Mouse (Mus musculus) telencephalon, adult 2 months (tissue): ENCODE data around the gene Parp14.

Source experiments
- DNase-seq: peaks from one replicate; pipeline ENCODE4 v3.0.0-alpha.2; 2011; ENCODE audit warnings: low read depth, low spot score

The Parp14 gene

DNA sequence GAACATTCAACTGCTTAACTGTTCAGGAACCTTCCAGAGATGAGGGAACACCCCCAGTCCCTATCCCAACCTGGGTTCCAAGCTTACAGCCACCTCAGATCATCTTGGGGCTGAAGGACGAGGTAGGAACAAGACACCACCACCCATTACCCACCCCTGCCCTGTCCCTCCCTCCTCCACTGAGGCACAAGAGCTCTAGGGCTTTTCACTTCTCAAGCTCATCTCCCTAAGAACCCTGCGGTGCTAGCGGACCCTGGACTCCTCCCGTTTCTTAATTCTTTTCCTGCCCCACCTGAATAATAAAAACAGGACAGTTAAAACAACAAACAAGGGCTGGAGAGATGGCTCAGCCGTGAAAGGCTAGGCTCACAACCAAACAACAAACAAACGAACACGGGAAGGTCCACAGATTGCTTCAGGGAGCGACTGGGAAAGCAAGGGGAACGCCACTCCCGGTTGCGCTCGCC, 730 bp downstream of the Parp14 start:
- DNase-seq: no peak

DNA sequence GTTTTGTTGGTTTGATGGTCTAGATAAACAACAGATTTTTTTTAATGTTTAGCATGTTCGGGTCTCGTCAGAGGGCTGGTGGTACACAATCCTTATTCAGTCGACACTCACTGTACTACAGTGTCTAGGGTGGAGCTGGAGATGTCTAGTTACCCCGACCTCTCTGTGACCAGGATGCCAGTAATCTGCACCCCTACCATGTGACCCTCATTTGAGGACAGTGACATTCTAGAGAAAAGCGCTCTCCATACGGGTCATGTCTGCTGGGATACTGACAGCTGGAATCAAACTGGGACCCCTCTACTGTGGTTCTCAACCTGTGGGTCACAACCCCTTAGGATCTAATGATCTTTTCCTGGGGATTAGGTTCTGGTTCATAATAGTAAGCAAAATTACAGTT, 1.7 kb downstream of the Parp14 start:
- DNase-seq: no peak

DNA sequence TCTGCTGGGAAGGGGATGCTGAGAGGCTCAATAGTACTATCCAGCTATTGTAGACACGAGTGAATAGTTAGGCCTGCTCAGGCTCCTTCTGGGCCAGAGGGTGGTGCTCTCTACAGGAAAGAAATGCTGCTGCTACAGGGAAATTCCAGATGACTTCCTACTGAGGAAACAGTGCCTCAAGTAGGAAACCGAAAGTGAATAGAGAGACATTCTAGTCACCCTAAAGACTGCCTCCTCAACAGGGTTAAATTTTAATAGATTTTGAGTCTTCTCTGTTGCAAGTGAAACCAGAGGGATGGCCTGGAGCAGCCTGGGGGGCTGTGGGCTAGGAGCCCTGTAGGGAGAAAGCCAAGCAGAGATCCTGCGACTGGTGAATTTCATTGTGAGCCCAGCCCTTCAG, 2.2 kb downstream of the Parp14 start:
- no peak for DNase-seq

DNA sequence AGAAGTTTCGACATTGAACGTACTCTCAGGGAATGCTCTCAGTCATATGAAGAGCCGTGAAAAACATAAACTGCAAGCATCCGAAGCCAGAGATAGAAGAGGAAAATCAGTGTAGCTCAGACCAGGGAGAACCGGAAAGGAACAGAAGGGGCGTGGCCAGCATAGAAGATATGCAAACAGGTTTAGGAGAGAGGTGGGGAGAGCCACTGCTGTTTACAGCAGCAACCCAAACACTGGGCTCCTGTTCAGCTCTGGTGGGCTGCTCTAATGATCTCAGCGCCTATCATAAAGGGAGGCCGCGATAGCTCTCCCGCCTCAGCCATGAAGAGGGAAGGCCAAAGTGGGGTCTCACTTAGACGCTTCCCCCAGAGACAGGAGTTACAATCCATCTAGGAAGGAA, 3.6 kb downstream of the Parp14 start:
- no peak for DNase-seq

DNA sequence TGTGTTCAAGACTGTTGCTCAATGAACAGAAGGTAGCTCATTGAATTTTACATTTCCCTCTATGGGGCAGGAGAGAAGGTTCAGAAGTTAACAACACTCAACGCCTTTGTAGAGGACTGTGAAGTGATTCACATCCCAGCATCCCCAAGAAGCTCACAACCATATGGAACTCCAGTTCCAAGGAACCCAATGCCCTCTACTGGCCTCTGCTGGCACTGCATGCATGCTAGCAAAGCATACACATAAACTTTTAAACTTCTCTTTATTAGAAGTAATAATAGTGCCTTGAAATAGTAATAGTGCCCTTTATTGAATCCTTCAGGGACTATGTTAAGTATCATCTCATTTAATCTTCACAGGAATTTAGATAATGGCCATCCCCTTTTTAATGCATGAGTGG, 9.3 kb downstream of the Parp14 start:
- DNase-seq: no peak

DNA sequence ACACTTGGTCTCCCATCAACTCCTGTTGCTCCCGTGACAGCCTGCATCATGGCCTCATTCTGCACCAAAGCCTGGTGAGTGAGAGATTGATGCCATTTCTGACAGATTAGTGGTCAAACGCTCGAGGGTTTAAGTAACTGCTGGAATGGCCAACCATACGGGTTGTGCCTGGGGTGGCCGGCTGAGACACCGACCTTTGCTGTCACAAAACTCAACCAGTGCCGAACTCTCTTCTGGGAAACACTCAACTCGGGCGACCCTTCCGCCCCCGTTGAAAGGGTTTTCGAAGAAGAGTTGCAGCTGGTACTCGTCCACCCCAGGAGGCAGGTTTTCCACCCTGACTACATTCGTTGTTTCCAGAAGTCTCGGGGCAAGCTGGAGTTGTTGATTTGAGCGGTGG, 11.1 kb downstream of the Parp14 start:
- DNase-seq: no peak

DNA sequence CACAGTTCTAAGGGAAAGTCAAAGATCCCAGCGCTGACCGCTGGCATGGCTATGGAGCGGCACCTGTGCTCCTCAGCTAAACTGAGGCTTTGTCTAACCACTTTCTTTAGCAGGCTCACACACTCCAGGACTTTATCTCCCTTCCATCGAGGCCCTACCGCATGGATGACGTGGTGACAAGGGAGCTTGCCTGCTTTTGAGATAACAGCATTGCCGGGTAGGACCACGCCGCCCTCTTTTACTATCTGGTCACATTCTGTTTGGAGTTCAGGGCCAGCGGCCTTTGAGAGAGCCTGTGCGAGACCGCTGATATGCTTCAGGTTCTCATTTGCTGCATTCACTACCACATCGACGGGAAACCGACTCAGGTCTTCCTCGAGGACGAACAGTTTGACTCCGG, 14.6 kb downstream of the Parp14 start:
- DNase-seq: no peak

DNA sequence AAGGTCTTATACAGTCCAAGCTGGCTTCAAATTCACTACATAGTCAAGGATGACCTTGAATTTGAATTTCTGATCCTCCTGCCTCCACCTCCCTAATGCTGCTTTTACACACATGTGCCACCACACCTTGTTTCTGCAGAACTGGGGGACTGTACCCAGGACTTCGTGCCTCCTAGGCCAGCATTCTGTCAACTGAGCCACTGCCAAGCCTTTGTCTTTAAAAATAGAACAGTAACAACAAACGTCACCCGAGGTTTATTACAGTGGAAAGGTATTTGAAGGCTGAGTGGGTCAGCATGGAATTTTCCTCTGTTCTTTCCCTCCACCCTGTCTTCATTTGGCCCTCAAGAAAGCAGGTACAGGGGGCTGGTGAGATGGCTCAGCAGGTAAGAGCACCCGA, 15.5 kb downstream of the Parp14 start:
- no peak for DNase-seq

DNA sequence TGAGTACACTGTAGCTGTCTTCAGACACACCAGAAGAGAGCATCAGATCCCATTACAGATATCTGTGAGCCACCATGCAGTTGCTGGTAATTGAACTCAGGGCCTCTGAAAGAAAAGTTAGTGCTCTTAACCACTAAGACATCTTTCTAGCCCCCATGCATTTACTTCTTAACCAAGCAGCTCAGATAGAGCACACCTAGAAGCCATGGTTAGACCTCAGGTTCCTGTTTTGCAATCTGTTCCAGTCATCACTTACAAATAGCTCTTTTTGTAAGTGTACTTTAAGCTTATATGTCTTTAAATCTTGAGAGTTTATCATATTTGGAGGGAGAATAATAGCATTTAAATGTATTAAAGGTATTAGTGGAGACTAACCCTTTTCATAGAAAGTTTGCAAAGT, 24.2 kb downstream of the Parp14 start:
- DNase-seq: no peak

DNA sequence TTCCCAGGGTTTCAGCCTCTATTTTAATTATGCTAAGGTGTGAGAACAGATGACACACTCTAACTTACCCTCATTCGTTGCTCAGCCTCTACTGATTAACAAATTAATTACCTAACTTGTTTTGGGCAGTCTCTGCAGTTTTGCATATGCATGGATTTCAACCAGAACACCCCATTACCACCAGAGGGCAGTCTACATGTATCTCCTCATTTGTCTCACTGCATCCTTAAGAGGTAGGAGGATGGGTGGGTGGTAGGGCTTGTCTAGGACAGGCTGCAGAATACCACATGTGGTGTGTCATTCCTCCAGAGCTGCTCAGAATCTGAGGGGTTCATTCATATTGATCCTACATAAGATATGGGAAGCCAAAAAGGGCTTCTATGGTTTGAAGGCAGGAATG, 31.7 kb downstream of the Parp14 start:
- DNase-seq: peak; percentile 16

DNA sequence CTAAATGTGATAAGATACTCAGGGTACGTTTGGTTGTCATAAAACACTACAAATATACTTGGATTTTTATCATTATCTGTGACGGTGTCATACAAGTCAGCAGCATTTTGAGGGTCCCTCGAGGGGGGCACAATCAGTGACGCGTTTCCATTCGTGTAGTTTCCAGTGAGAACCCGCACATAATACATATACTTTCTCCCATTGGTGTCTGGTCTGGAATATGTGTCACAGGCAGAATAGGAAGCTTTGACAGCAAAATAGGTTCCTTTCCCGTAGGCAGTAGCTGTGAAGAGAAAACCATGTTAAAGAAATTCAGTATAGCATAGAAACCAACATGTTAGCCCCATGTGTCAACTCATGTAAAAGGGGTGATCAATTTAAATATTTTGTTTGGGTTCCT, 36.7 kb downstream of the Parp14 start:
- no peak for DNase-seq

DNA sequence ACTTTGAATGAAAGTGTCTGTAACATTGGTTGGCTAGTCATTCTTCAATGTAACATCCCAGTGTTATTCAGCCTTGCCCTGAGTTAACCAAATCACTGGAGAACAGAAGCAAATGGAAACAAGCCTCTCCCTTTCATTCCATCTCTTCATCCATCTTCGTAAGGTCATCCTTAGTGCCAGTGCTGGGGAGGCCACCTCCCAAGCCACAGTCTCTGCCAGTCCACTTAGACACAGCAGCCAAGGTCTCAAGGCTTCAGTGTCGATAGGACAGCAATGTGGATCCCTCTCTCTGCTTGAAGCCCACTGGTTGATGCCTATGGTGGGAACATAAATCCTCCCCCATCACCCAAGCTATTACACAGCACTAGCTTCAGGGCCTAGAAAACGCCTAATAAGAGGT, 38.4 kb downstream of the Parp14 start:
- DNase-seq: no peak

DNA sequence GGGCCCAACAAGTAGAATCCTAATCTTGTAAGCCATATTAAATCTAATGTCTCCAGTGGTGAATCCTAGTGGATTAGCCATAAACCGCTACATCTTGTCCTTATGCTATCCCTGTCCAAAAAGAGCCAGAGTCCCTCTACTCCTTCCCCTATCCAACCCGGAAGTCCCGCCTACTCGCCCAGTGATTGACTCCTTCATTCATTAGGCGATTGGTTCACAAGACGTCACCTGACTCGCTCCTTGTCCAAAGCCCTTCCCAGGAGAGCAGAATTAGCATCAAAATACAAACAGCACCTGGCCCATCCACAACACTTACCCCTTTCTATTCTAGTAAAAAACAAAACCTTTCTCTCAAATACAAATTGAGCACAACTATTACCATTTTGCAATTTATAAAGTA, 41.3 kb downstream of the Parp14 start:
- DNase-seq: no peak

DNA sequence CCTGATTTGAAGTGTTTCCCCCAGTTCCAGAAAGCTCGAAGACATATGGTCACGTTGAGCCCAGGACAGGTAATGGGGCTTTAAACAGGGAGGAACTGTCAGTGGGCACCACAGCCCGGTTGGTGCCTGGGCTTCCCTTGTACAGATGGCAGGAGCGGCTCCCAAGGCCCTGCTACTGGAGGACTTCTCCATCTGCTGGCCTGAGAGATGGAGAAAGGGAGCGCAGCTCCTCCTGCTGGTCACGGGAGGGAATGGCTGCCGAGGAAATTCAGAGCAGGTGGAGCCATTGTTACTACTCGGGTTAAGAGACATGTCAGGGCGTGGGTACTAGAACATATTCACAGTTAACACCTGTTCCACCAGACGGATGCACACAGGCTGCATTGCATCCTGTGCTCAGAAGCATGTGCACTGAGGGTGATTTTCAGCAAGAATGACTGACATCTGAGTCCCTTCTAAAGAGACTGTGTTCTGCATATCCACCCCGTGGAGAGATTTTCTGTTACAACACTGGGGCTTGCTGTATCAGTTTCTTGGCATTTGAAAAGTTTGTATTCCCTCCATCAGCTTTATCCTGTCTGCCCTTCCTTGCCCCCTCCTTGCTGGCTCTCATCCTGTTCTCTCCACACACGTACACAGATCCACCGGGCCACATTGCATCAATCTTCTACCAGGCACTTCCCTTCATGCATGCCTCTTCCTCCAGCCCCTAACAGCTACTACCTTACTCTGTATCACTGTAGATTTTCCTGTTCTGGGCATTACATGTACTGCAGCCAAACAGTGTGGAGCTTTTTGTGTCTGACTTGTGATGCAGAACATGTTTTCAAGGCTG, 53.9 kb downstream of the Parp14 start:
- DNase-seq: peak; percentile 36

DNA sequence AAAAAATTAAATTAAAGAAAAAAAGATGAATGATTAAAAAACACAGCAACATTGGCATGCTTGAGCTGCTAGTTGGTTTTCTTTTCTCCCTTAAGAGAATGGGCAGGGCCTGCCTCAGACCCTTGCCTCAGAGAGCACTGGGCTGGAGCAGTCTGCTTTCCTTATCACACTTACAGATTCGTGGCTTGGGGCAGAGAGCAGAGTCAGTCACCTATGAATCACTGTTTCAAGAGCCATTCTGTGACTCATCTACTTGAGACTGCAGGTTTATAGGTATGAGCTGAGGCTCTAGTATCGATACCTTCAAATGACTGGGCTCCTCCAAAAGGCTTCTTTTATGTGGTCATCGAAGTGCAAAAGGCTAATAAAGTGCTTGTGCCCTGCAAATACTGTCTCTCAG, 58.2 kb downstream of the Parp14 start:
- DNase-seq: no peak

DNA sequence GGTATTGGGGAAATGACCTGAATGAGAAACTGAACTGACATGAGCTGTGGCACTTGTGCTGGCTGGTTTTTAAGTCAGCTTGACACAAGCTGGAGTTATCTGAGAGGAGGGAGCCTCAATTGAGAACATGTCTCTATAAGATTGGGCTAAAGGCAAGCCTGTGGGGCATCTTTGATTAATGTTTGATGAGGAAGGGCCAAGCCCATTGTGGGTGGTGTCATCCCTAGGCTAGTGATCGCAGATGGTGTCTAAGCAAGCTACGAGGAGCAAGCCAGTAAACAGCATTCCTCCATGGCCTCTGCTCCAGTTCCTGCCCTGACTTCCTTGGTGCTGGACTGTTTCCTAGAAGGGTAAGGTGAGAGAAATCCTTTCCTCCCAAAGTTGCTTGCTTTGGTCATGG, 62.5 kb downstream of the Parp14 start:
- no peak for DNase-seq

DNA sequence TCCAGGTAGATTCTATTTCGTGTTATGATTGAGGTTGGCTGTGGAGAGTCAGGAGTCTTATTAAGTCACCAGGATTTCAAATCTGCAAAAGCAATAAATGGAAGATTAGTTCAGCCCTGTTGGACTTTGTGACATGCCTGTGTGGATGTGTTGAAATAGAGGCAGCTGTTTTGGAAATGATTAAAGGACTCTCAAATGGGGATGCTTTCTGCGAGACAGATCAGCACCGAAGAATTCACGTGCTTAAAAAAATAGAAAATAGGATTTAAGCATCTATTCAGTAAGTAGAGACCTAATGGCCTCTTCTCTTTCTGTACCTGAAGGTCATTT, 63.7 kb downstream of the Parp14 start:
- no peak for DNase-seq

DNA sequence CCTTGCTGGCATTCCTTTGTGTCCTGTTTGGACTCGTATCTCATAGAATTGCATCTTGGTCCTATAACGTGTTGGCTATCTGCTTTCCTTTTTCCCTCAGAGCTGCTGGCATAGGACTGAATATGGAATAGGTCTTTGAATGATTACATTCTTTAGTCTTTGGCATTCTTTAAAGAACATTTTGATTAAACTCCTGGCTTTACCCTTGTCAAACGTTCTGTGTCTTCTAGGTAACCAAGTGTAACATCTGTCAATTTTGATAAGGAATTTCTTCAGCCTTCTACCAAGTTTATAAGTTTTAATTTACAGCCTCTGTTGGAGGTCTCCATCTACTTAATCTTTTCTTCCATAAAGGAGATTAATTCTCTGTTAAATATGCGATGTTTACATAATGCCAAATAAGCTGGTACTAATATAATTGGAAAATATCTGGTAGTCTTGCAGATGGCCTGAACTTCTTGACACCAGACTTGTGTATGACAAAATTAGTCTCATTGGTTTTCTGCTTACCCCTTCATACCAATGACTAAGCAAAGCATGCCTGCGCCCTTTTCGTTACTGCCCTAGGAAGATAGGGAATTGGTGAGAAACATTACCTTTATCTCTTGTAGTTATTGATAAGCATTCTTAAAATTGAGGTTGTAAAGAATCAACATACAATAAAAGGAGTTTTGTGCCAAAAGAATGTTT, 64.2 kb downstream of the Parp14 start:
- DNase-seq: no peak

DNA sequence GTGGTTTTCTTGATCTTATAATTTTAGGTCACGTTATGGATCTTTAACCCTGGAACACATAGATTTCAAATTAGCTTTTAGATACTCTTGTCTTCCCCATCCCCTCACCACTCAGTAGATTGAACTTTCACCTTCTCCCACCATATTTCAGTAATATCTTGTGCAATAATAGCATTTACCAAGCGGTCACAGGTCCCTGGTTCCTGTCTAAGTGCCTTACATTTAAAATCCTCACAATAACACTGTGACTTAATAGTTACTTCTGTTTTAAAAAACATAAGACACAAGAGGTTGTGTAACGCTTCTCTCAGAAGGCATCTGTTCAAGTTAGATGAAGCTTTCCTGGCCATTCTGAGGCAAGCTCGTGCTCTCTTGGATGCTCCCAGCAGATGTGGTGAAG, 67.6 kb downstream of the Parp14 start:
- no peak for DNase-seq

DNA sequence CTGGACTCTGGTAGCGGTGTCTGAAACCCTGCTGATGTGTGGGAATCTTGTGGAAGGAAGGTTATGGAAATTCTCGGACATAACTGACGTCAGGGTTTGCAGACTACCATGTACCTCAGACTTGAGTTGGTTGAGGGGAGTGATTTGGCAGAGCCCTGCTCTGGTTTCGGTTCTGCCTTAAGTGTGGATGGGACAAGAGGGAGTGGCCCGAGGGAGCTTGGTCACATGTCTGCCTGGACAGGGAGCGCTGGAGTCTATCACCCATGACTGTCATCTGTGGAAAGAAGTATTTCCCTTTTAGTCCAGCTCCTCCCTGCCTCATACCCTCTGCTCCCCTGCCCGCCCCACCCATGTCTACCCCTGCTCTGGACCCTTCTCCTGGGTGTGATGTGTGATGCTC, 69.2 kb downstream of the Parp14 start:
- DNase-seq: no peak

DNA sequence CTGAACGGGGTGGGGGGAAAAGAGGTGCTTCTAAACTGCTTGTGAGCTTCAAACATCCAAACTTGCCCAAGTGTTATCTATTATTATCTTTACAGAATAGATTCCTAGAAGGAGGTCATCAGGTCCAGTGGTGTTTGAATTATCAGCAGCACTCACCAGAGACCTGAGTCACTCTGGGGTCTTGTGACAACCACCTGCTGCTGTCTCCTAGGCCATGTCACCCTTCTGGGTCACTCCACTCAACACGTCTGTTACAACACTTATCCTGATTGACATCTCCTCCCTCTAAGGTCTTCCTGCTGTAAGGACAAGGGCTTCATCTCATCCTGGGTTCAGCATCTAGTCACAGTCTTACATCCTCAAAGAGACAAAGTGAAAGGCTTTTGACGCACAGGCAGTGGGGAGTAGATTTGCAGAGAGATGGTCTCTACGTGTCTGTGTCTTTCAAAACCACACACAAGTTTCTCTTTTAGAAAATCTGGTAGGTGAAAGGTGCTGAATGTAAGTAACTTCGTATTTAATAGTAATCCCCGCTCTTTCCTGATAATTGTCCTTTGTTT, 79.3 kb downstream of the Parp14 start:
- DNase-seq: no peak

DNA sequence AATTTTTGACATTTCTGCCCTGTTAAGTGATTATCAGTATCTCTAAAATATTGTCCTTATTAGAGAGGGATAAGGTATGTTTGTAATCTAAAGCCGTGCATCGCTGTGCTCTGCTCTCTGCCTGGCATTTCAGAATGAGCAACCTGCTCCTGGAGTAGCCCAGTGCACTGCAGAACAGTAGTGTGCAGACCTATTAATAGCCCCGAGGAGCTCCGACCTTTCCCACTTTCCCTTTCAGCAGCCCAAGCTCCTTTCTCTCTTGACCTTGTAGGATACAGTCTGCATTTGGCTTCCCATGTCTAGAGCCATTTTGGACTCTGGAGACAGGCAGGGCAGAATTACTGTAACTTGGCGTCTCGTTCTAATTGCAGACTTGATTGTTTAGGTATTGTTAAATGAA, 83.0 kb downstream of the Parp14 start:
- no peak for DNase-seq

DNA sequence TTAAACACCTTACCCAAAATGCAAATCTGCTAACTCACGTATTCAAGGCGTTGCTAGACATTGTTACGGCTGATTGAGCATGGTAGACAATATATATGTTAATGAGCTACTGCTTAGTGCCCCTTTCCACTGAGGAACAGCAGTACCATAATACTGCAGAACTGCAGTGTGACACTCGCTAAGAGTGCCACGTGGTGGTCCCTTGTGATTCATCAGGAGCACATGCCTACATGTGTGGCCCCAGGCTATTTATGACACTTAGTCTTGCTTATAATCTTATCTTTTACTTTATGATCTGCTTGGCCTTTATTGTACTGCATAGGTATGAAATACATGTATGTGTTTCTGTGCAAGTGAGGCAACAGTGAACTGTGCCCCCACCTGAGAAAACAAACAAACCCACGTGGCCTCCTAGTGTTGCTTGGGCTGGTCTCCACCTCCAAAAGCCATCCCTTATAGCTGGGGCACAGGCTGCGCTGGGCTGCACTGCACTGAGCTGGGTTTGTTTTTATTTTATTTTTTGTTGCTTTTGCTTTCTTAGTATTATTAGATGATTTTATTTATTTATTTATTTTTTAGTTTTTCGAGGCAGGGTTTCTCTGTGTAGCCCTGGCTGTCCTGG, 83.7 kb downstream of the Parp14 start:
- no peak for DNase-seq
